Mouse (Mus musculus) MEL (cell line): ENCODE results near the gene Tmem9. TPM values are rescaled to one million over a fixed set of nuclear protein-coding genes. Genes with fewer than 3 reads are reported as not detected.

Source experiments
- DNase-seq: peaks from one replicate; pipeline ENCODE4 v3.0.0; 2011; ENCODE audit warnings: low read depth, low spot score
- H3K27ac ChIP-seq: 2 replicates; pipeline ENCODE4 v1.5.1; 2012; ENCODE audit warnings: low read depth, mild to moderate bottlenecking, control low read depth, low read length, moderate library complexity; ENCODE audit not compliant: control insufficient read depth
- H3K27me3 ChIP-seq, 2 experiments: fragments of 150-350 bp in 1 of 2; sonication (generic) in 1 of 2; 2 replicates each; pipeline ENCODE4 v1.6.1; 2012; ENCODE audit warnings: low read length in 2 of 2, mild to moderate bottlenecking in 2 of 2, improper control_type of control experiment in 1 of 2, moderate library complexity in 1 of 2; ENCODE audit not compliant: insufficient read depth in 2 of 2, control insufficient read depth in 1 of 2
- H3K36me3 ChIP-seq, 2 experiments: 2 replicates each; pipeline ENCODE4 v1.6.1; 2012 to 2014; ENCODE audit warnings: low read length in 2 of 2, improper control_type of control experiment in 1 of 2, inconsistent platforms in 1 of 2, mild to moderate bottlenecking in 1 of 2; ENCODE audit not compliant: insufficient read depth in 2 of 2, control insufficient read depth in 1 of 2
- H3K4me1 ChIP-seq, 2 experiments: fragments of 150-350 bp in 1 of 2; sonication (generic) in 1 of 2; 2 replicates each; pipeline ENCODE4 v1.6.1; 2012; ENCODE audit warnings: low read length in 2 of 2, improper control_type of control experiment in 1 of 2, mild to moderate bottlenecking in 1 of 2; ENCODE audit not compliant: insufficient read depth in 2 of 2, control insufficient read depth in 1 of 2
- H3K4me3 ChIP-seq, 2 experiments: fragments of 150-350 bp in 1 of 2; sonication (generic) in 1 of 2; 2 replicates each; pipeline ENCODE4 v1.5.1; 2012; ENCODE audit warnings: low read depth in 2 of 2, low read length in 2 of 2, mild to moderate bottlenecking in 2 of 2, moderate library complexity in 2 of 2, control low read depth in 1 of 2, improper control_type of control experiment in 1 of 2; ENCODE audit not compliant: control insufficient read depth in 1 of 2, insufficient read depth in 1 of 2
- H3K79me2 ChIP-seq: 2 replicates; pipeline ENCODE4 v1.6.1; 2012; ENCODE audit warnings: mild to moderate bottlenecking, low read length, moderate library complexity; ENCODE audit not compliant: control insufficient read depth, poor library complexity, insufficient read depth
- H3K9ac ChIP-seq: 2 replicates; pipeline ENCODE4 v1.6.1; 2012; ENCODE audit warnings: low read depth, mild to moderate bottlenecking, control low read depth, low read length, moderate library complexity; ENCODE audit not compliant: control insufficient read depth, poor library complexity, severe bottlenecking
- H3K9me3 ChIP-seq: fragments of 150-350 bp; sonication (generic); replicated peaks from 2 replicates; pipeline ENCODE4 v1.6.1; 2012; ENCODE audit warnings: mild to moderate bottlenecking, low read length, improper control_type of control experiment, moderate library complexity; ENCODE audit not compliant: insufficient read depth
- BHLHE40 ChIP-seq: IDR thresholded peaks from 2 replicates; pipeline ENCODE4 v1.6.1; 2012; ENCODE audit warnings: low read depth, mild to moderate bottlenecking, inconsistent platforms, low read length, improper control_type of control experiment, borderline replicate concordance
- CHD1 ChIP-seq: IDR thresholded peaks from 2 replicates; pipeline ENCODE4 v1.6.1; 2012; ENCODE audit warnings: low read depth, mild to moderate bottlenecking, inconsistent platforms, low read length, improper control_type of control experiment
- CHD2 ChIP-seq: IDR thresholded peaks from 2 replicates; pipeline ENCODE4 v1.6.1; 2011; ENCODE audit warnings: low read length, improper control_type of control experiment
- CTCF ChIP-seq, 3 experiments: IDR thresholded peaks in 2 of 3; conservative IDR thresholded peaks in 1 of 3; 2 replicates each; pipeline ENCODE4 v1.5.1; 2011 to 2012; ENCODE audit warnings: low read length in 3 of 3, low read depth in 2 of 3, mild to moderate bottlenecking in 2 of 3, improper control_type of control experiment in 1 of 3, inconsistent platforms in 1 of 3, mixed read lengths in 1 of 3, moderate library complexity in 1 of 3; ENCODE audit not compliant: control insufficient read depth in 1 of 3, insufficient read depth in 1 of 3, poor library complexity in 1 of 3, severe bottlenecking in 1 of 3
- E2F4 ChIP-seq: IDR thresholded peaks from 2 replicates; pipeline ENCODE4 v1.6.1; 2011; ENCODE audit warnings: low read depth, low read length, improper control_type of control experiment, borderline replicate concordance
- ELF1 ChIP-seq: IDR thresholded peaks from 2 replicates; pipeline ENCODE4 v1.6.1; 2014; ENCODE audit warnings: low read depth, mild to moderate bottlenecking, inconsistent platforms, low read length, improper control_type of control experiment, moderate library complexity
- EP300 ChIP-seq, 2 experiments: IDR thresholded peaks; 2 replicates each; pipeline ENCODE4 v1.6.1; 2011; ENCODE audit warnings: improper control_type of control experiment in 2 of 2, low read length in 2 of 2, low read depth in 1 of 2, mild to moderate bottlenecking in 1 of 2
- ETS1 ChIP-seq: IDR thresholded peaks from 2 replicates; pipeline ENCODE4 v1.6.1; 2012; ENCODE audit warnings: low read depth, mild to moderate bottlenecking, inconsistent platforms, low read length, improper control_type of control experiment, moderate library complexity
- GABPA ChIP-seq: IDR thresholded peaks from 2 replicates; pipeline ENCODE4 v1.6.1; 2012; ENCODE audit warnings: low read depth, mild to moderate bottlenecking, inconsistent platforms, low read length, improper control_type of control experiment, moderate library complexity
- JUND ChIP-seq: IDR thresholded peaks from 2 replicates; pipeline ENCODE4 v1.6.1; 2011; ENCODE audit warnings: low read depth, mild to moderate bottlenecking, improper control_type of control experiment, low read length
- KAT2A ChIP-seq: conservative IDR thresholded peaks from 2 replicates; pipeline ENCODE4 v1.6.1; 2012; ENCODE audit warnings: low read depth, low read length, improper control_type of control experiment, inconsistent platforms
- MAFK ChIP-seq: IDR thresholded peaks from 2 replicates; pipeline ENCODE4 v1.6.1; 2011; ENCODE audit warnings: low read depth, mild to moderate bottlenecking, low read length, improper control_type of control experiment, borderline replicate concordance
- MAX ChIP-seq: IDR thresholded peaks from 2 replicates; pipeline ENCODE4 v1.6.1; 2011; ENCODE audit warnings: low read length, improper control_type of control experiment
- MAZ ChIP-seq: IDR thresholded peaks from 2 replicates; pipeline ENCODE4 v1.6.1; 2012; ENCODE audit warnings: low read depth, mild to moderate bottlenecking, inconsistent platforms, low read length, improper control_type of control experiment
- MEF2A ChIP-seq: IDR thresholded peaks from 2 replicates; pipeline ENCODE4 v1.6.1; 2014; ENCODE audit warnings: low read depth, mild to moderate bottlenecking, inconsistent platforms, low read length, improper control_type of control experiment; ENCODE audit not compliant: poor library complexity, insufficient replicate concordance, severe bottlenecking; ENCODE audit errors: extremely low read depth
- MYB ChIP-seq: IDR thresholded peaks from 2 replicates; pipeline ENCODE4 v1.6.1; 2011; ENCODE audit warnings: mild to moderate bottlenecking, low read depth, low read length, improper control_type of control experiment
- MYC ChIP-seq: IDR thresholded peaks from 2 replicates; pipeline ENCODE4 v1.6.1; 2011; ENCODE audit warnings: low read depth, mild to moderate bottlenecking, low read length, improper control_type of control experiment, moderate library complexity
- NRF1 ChIP-seq: IDR thresholded peaks from 2 replicates; pipeline ENCODE4 v1.6.1; 2014; ENCODE audit warnings: low read depth, mild to moderate bottlenecking, inconsistent platforms, low read length, improper control_type of control experiment, moderate library complexity; ENCODE audit not compliant: poor library complexity, insufficient read depth, severe bottlenecking
- POLR2A ChIP-seq, 2 experiments: IDR thresholded peaks; 2 replicates each; pipeline ENCODE4 v1.6.1; 2011 to 2012; ENCODE audit warnings: low read length in 2 of 2, mild to moderate bottlenecking in 2 of 2, control low read depth in 1 of 2, improper control_type of control experiment in 1 of 2, low read depth in 1 of 2, moderate library complexity in 1 of 2; ENCODE audit not compliant: control insufficient read depth in 1 of 2, insufficient read depth in 1 of 2, poor library complexity in 1 of 2
- POLR2AphosphoS5 ChIP-seq: IDR thresholded peaks from 2 replicates; pipeline ENCODE4 v1.6.1; 2012; ENCODE audit warnings: low read depth, borderline replicate concordance, mild to moderate bottlenecking, inconsistent platforms, low read length, moderate library complexity, mixed read lengths
- RAD21 ChIP-seq: IDR thresholded peaks from 2 replicates; pipeline ENCODE4 v1.6.1; 2011; ENCODE audit warnings: mild to moderate bottlenecking, low read depth, low read length, improper control_type of control experiment
- RCOR1 ChIP-seq: IDR thresholded peaks from 2 replicates; pipeline ENCODE4 v1.6.1; 2012; ENCODE audit warnings: low read depth, mild to moderate bottlenecking, inconsistent platforms, low read length, improper control_type of control experiment
- SMC3 ChIP-seq: IDR thresholded peaks from 2 replicates; pipeline ENCODE4 v1.6.1; 2011; ENCODE audit warnings: low read depth, low read length, improper control_type of control experiment
- TAL1 ChIP-seq: IDR thresholded peaks from 2 replicates; pipeline ENCODE4 v1.6.1; 2012; ENCODE audit warnings: mild to moderate bottlenecking, inconsistent platforms, low read length, moderate library complexity, mixed read lengths
- TBP ChIP-seq: IDR thresholded peaks from 2 replicates; pipeline ENCODE4 v1.8.0; 2011; ENCODE audit warnings: low read depth, low read length, improper control_type of control experiment
- UBTF ChIP-seq: IDR thresholded peaks from 2 replicates; pipeline ENCODE4 v1.6.1; 2012; ENCODE audit warnings: low read depth, mild to moderate bottlenecking, inconsistent platforms, low read length, improper control_type of control experiment, moderate library complexity, borderline replicate concordance; ENCODE audit not compliant: insufficient read depth
- USF1 ChIP-seq: IDR thresholded peaks from 2 replicates; pipeline ENCODE4 v1.6.1; 2014; ENCODE audit warnings: low read depth, mild to moderate bottlenecking, inconsistent platforms, low read length, improper control_type of control experiment, moderate library complexity
- USF2 ChIP-seq, 2 experiments: IDR thresholded peaks; 2 replicates each; pipeline ENCODE4 v1.6.1; 2011 to 2012; ENCODE audit warnings: improper control_type of control experiment in 2 of 2, low read length in 2 of 2, borderline replicate concordance in 1 of 2, inconsistent platforms in 1 of 2, low read depth in 1 of 2, mild to moderate bottlenecking in 1 of 2; ENCODE audit not compliant: insufficient read depth in 1 of 2
- ZKSCAN1 ChIP-seq: IDR thresholded peaks from 2 replicates; pipeline ENCODE4 v1.6.1; 2012; ENCODE audit warnings: low read depth, mild to moderate bottlenecking, inconsistent platforms, low read length, improper control_type of control experiment, moderate library complexity
- ZMIZ1 ChIP-seq: IDR thresholded peaks from 2 replicates; pipeline ENCODE4 v1.6.1; 2012; ENCODE audit warnings: low read depth, mild to moderate bottlenecking, inconsistent platforms, low read length, improper control_type of control experiment, moderate library complexity
- ZNF384 ChIP-seq: IDR thresholded peaks from 2 replicates; pipeline ENCODE4 v1.6.1; 2012; ENCODE audit warnings: low read depth, mild to moderate bottlenecking, inconsistent platforms, low read length, improper control_type of control experiment
- polyA plus RNA-seq, 2 experiments: library from polyadenylated mRNA; stranded (reverse) in 1 of 2; unstranded in 1 of 2; fragments of >175 nt in 1 of 2; fragments of >200 nt in 1 of 2; gene quantifications; 2 replicates each; pipeline versions ENCODE4 v1.2.1 to v1.2.4; 2012; ENCODE audit warnings: low replicate concordance in 2 of 2, low read depth in 1 of 2; ENCODE audit not compliant: insufficient read length in 2 of 2, insufficient read depth in 1 of 2, missing spikeins in 1 of 2
- total RNA-seq: library from RNA; depleted of rRNA; stranded (reverse); fragments of 300-350 nt; gene quantifications from 2 replicates; pipeline ENCODE4 v1.2.3, GENCODE M21; 2012

Tmem9 gene
- total and polyA plus RNA-seq, 3 experiments: 52.2 to 82.9 TPM; not detected in 1

GRCm38 (mm10) chr1:136038746-136039538 is 31.0 kb downstream of the Tmem9 start:
- no peaks in the 10 kb centered on the region for H3K36me3 ChIP-seq
- no peak overlapping the region for H3K9ac ChIP-seq
- no peak for DNase-seq
- H3K79me2 ChIP-seq: no peaks in the 10 kb centered on the region
- H3K4me1 ChIP-seq: no peaks in the 10 kb centered on the region
- no peaks in the 10 kb centered on the region for H3K9me3 ChIP-seq
- H3K4me3 ChIP-seq: no peak overlapping the region
- no peak overlapping the region for H3K27ac ChIP-seq
- H3K27me3 ChIP-seq: no peaks in the 10 kb centered on the region
- TF ChIP-seq BHLHE40 (no peak), TBP (no peak), MEF2A (no peak), MYC (no peak), USF2 (IDR thresholded peaks at IDR 0.05; ENCODE audit: borderline replicate concordance in 1 of 2, insufficient read depth in 1 of 2, low read depth in 1 of 2, low read length in 2 of 2) (no peak), MAZ (no peak), RCOR1 (no peak), CTCF (IDR thresholded peaks at IDR 0.05 in 2 of 3, conservative IDR thresholded peaks at IDR 0.05 in 1 of 3; ENCODE audit: control insufficient read depth in 1 of 3, insufficient read depth in 1 of 3, low read depth in 2 of 3, low read length in 3 of 3, poor library complexity in 1 of 3, severe bottlenecking in 1 of 3) (no peak), UBTF (no peak), GABPA (no peak), MAX (no peak), ETS1 (no peak), NRF1 (no peak), E2F4 (no peak), ZNF384 (no peak), JUND (no peak), TAL1 (no peak), ELF1 (no peak), USF1 (no peak), ZMIZ1 (no peak)

GRCm38 (mm10) chr1:136040452-136040851 is 32.5 kb downstream of the Tmem9 start:
- Histone ChIP-seq H3K9ac (no peak overlapping the region), H3K4me1 (no peaks in the 10 kb centered on the region), H3K4me3 (no peak overlapping the region), H3K9me3 (no peaks in the 10 kb centered on the region), H3K27ac (no peak overlapping the region), H3K36me3 (no peaks in the 10 kb centered on the region), H3K79me2 (no peaks in the 10 kb centered on the region), H3K27me3 (no peaks in the 10 kb centered on the region)
- DNase-seq: no peak
- TF ChIP-seq EP300 (IDR thresholded peaks at IDR 0.05; ENCODE audit: low read depth in 1 of 2, low read length in 2 of 2) (no peak), MAX (no peak), BHLHE40 (no peak), NRF1 (no peak), ZKSCAN1 (no peak), CHD2 (no peak), JUND (no peak), TBP (no peak), POLR2A (IDR thresholded peaks at IDR 0.05; ENCODE audit: control insufficient read depth in 1 of 2, insufficient read depth in 1 of 2, low read depth in 1 of 2, low read length in 2 of 2, poor library complexity in 1 of 2) (no peak), POLR2AphosphoS5 (no peak), ELF1 (no peak), USF2 (IDR thresholded peaks at IDR 0.05; ENCODE audit: borderline replicate concordance in 1 of 2, insufficient read depth in 1 of 2, low read depth in 1 of 2, low read length in 2 of 2) (no peak), MAFK (no peak), RAD21 (no peak), MYB (no peak), KAT2A (no peak), CHD1 (no peak), SMC3 (no peak)
